Mouse (Mus musculus) kidney, adult 9 months (tissue): ENCODE data around the gene Evx1.
"Not testable (repeated sequence)": the region's sequence is repeated elsewhere in the genome, so short reads cannot be mapped to it uniquely, and the experiment has no call there.

Source experiments
- DNase-seq: peaks from one replicate; pipeline ENCODE4 v3.0.0; 2022

Evx1 gene

DNA sequence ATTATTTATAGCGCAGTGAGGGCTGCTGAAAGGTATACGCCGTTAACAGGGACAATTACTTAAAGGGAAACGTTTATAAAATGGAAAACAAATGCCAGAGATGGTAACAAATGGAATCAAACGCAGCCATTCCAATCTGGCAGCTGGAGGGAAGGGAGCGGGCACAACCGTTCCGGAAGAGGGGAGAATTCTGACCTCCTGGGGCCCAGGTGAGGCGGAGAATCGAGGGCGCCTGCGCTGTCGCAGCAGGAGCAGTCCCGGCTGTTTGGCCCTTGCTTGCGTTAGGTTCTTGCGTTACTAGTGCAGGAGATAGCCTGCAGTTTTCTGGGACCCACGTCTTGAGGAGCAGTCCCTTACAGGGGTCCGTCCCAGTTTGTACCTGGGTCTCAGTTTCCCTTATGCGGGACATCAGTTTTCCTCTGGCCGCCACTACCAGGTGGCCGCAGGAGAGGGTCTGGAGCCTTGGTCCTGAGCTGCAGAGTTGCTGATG is 8.6 kb downstream of the Evx1 start:
- DNase-seq = no peak

DNA sequence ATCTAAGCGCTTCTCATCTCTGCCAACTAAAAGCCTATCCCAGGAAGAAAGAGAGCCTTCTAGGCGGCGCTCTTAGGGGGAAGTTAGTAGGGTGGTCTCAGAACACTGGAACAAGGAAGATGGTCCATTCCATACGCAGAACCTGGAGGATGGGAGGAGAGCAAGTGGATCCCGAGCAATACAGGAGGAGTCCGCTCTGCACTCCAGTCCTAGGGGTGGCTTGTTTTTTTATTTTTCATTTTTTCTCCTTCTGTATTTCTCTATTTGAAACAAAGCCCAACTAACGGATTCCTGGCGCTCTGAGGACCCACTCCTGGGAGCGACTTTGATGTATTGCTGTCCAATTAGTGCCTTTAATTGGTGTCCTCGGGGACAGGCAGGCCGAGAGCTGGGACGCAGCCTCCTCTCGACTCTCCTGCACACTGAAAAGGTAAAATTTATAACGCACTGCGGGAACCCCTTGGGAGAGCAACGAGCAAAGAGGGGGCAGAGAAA is 9.5 kb downstream of the Evx1 start:
- DNase-seq = no peak

DNA sequence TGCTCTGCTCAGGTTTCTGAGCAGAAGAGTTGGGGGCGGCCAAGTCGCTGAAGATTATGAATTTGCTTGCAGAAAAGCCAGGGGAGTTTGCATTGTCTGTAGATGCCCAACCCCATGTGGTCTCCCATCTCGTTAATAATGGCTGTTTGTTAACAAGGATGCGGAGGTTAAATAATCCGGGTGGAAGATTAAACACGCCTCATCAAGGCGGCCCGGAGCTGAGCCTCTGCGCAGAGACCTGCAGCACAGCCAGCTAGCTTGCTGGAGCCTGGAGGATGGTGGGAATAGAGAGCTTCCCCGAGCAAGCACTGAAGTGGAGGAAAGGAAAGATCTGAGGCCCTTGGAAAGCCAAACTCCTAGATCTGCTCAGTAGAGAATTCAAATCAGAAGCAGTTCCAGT is 10.0 kb downstream of the Evx1 start:
- no peak for DNase-seq

DNA sequence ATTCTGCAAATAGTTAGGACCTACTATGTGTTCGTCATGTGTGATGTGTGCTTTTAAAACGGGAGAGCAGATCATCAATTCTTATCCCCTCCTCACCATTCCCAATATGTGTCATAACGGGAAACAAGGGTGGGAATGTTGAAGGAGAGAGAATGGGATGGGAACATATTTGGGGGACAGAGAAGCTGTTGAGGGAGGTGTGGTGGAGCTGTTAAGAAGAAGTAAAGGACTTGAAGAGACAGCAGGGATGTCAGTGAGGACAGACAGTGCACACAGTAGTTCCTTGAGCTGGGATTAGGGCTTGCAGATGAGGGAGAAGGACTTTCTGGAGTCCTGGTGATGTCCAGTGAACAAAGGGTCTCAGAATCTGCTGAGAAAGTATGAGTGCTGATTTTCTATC is 10.8 kb downstream of the Evx1 start:
- DNase-seq = no peak

DNA sequence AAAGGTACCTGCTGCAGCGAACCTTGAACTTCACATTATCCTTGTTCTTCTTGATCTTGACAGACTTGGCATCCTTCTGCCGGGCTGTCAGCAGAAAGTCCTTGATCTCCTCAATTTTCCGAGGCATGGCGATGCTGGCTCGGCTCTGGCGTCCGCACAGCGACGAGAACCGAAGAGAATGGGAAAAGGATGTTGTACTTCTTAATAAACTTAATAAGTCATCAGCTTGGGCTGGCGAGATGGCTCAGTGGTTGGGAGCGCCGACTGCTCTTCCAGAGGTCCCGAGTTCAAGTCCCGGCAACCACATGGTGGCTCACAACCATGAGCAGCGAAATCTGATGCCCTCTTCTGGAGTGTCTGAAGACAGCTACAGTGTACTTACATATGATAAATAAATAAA is 33.5 kb downstream of the Evx1 start:
- not testable (repeated sequence) for DNase-seq

DNA sequence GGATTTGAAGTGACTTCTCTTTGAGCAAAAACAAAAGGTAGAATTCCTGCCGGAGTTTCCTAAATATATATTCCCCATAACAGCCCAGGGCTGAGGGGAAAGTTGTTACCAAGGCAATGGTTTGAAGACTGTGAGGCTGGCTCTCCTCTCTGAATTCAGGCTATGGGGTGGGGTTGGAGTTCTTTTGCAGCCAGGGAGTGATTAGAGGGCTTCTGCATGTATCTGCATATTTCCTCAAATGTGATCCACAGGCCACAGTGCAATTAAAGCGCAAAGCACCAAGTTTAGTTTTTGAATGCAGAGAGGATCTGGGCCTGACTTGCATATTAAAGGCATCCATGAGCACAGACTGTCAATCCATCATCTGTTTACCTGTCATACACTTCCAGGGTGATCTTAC is 52.7 kb downstream of the Evx1 start:
- no peak for DNase-seq

DNA sequence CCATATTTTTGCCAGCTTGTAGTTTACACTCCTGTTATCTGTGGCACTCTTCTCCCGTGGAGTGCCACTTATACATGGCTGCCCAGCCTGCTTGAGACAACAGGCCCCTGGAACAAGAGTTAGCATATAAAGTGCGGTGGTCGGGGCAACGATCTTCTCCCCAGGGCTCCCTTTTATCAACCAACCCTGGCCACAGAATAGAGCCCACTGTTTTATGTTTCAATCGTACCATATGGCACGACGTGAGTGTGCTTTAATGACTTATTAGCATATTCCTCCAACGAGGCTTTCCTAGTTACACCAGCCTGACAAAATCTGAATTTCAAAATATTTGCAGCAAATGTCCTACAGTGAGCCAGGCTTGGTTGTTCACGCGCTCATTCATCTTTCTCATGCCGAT is 53.2 kb downstream of the Evx1 start:
- no peak for DNase-seq

DNA sequence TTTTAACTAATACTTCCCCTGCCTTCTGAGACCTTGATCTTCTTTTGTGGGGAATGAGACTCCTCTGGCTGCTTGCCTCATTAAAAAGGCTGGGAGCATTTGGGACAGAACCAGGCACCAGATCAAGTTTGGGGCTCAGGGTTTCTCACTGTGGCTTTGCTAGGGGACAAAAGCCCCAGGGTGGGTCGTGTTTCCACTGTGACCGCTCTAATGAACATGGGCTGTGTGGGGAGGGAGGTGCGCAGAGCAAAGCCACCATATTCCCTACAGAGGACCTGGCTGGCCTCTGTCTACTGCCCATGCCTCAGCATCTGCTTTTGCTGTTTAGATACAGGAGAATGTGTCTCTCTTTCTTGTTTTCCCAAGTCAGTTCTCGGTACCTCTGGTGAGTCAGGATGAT is 53.8 kb downstream of the Evx1 start:
- DNase-seq = no peak
